Mouse (Mus musculus): ENCODE data around the gene Sugt1. TPM values are rescaled to one million over a fixed set of nuclear protein-coding genes. Genes with fewer than 3 reads are reported as not detected.
A peak's percentile ranks its signal among the peaks of the same experiment; 100 is the strongest.

Sugt1 gene
- polyA plus RNA-seq, 1 experiment: 149 TPM

DNA sequence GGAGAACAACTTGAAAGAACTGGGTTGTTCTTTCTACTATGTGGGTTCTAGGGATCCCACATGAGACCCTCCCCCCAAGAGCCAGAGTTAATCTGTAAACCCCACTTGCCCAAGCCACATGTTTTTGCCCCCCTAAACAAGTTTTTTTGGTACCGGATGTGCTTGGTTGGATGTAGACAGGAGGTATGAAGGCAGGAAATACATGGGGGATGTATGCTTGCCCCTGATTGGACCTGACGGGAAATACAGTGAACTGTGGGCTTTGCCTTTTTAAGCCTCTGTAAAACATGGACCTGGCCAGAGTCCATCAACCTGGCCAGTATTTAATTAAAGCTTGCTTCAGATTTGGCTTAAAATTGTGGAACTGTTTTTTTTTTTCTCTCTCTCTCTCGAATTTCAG, 62.2 kb downstream of the Sugt1 start:
- Histone ChIP-seq H3K4me1 (ENCODE audit: control insufficient read depth, insufficient read depth, low read length) (no peaks in the 10 kb centered on the region; the same call in 1 of the 2 replicates), H3K4me3 (replicated peaks; ENCODE audit: control insufficient read depth, low read depth, low read length) (no peak overlapping the region), H3K27ac (ENCODE audit: control insufficient read depth, insufficient read depth, low read depth, low read length, poor library complexity) (no peak overlapping the region)
- no peak for TF ChIP-seq CTCF (IDR thresholded peaks at IDR 0.05; ENCODE audit: control insufficient read depth, insufficient read depth, low read length)
- no peak for TF ChIP-seq POLR2A (IDR thresholded peaks at IDR 0.05; ENCODE audit: borderline replicate concordance, control insufficient read depth, low read depth, low read length)
- WGBS: 16% methylated on average over 3 of the region's 3 CpGs

DNA sequence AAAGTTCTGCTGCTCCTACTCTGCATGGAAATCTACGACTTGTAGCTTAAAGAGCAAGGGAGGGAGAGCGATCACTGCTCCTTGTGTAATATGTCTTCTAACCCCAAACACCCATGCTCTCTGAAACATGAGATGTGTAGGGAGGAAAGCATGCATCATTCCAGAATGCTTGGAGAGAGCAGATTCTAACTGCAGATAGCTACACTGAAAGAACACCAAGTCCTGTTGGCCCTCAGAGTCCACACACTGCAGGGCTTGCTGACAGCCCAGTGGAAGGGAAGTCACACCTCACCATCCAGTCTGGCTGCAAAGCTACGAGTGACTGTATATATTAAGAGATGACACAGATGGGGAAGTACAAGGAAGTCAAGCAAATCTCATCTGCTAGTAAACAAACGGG, 65.2 kb downstream of the Sugt1 start:
- no peaks in the 10 kb centered on the region for H3K4me1 ChIP-seq (ENCODE audit: control insufficient read depth, insufficient read depth, low read length)
- no peak overlapping the region for H3K27ac ChIP-seq (ENCODE audit: control insufficient read depth, insufficient read depth, low read depth, low read length, poor library complexity)
- no peak for TF ChIP-seq CTCF (IDR thresholded peaks at IDR 0.05; ENCODE audit: control insufficient read depth, insufficient read depth, low read length)
- TF ChIP-seq POLR2A (IDR thresholded peaks at IDR 0.05; ENCODE audit: borderline replicate concordance, control insufficient read depth, low read depth, low read length): no peak
- no peak overlapping the region for H3K4me3 ChIP-seq (replicated peaks; ENCODE audit: control insufficient read depth, low read depth, low read length)
- WGBS: 51% methylated on average over 4 of the region's 4 CpGs

DNA sequence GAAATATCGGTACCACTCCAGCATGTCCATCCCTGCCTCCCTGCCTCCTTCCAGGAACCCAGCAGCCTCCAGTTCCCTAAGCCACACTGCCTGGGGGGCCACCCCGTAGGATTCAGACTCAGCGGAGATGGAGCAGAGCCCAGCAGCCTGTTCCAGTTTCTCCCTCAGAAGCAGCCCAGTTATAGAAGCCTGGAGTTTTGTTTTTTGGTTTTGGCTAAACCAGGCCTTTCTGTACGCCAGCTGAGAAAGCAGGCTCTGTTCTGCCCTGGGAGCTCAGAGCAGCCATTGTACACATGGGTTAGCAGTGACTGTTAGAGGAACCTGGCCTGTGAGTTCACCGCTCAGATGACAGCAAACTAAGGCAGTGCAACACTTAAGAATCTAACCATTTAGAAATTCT, 70.8 kb downstream of the Sugt1 start:
- no peak for TF ChIP-seq CTCF (IDR thresholded peaks at IDR 0.05; ENCODE audit: control insufficient read depth, insufficient read depth, low read length)
- TF ChIP-seq POLR2A (IDR thresholded peaks at IDR 0.05; ENCODE audit: borderline replicate concordance, control insufficient read depth, low read depth, low read length): no peak
- H3K27ac ChIP-seq (ENCODE audit: control insufficient read depth, insufficient read depth, low read depth, low read length, poor library complexity): no peak overlapping the region
- whole genome bisulfite sequencing: 71% methylated on average over 5 of the region's 5 CpGs
- no peak overlapping the region for H3K4me3 ChIP-seq (replicated peaks; ENCODE audit: control insufficient read depth, low read depth, low read length)
- no peaks in the 10 kb centered on the region for H3K4me1 ChIP-seq (ENCODE audit: control insufficient read depth, insufficient read depth, low read length)

GRCm38 (mm10) chr14:79658748-79659508, 71.4 kb downstream of the Sugt1 start:
- H3K4me3 ChIP-seq (replicated peaks; ENCODE audit: control insufficient read depth, low read depth, low read length): no peak overlapping the region
- H3K27ac ChIP-seq (ENCODE audit: control insufficient read depth, insufficient read depth, low read depth, low read length, poor library complexity): no peak overlapping the region
- WGBS: 78% methylated on average over 6 of the region's 6 CpGs
- TF ChIP-seq POLR2A (IDR thresholded peaks at IDR 0.05; ENCODE audit: borderline replicate concordance, control insufficient read depth, low read depth, low read length): no peak
- TF ChIP-seq CTCF (IDR thresholded peaks at IDR 0.05; ENCODE audit: control insufficient read depth, insufficient read depth, low read length): no peak
- H3K4me1 ChIP-seq (ENCODE audit: control insufficient read depth, insufficient read depth, low read length): no peaks in the 10 kb centered on the region

GRCm38 (mm10) chr14:79660467-79660866, 73.0 kb downstream of the Sugt1 start:
- Histone ChIP-seq H3K27ac (ENCODE audit: control insufficient read depth, insufficient read depth, low read depth, low read length, poor library complexity) (no peak overlapping the region), H3K4me1 (ENCODE audit: control insufficient read depth, insufficient read depth, low read length) (no peaks in the 10 kb centered on the region), H3K4me3 (replicated peaks; ENCODE audit: control insufficient read depth, low read depth, low read length) (no peak overlapping the region)
- TF ChIP-seq POLR2A (IDR thresholded peaks at IDR 0.05; ENCODE audit: borderline replicate concordance, control insufficient read depth, low read depth, low read length) (no peak), CTCF (IDR thresholded peaks at IDR 0.05; ENCODE audit: control insufficient read depth, insufficient read depth, low read length) (no peak)
- 61% methylated on average over 5 of the region's 5 CpGs for WGBS

DNA sequence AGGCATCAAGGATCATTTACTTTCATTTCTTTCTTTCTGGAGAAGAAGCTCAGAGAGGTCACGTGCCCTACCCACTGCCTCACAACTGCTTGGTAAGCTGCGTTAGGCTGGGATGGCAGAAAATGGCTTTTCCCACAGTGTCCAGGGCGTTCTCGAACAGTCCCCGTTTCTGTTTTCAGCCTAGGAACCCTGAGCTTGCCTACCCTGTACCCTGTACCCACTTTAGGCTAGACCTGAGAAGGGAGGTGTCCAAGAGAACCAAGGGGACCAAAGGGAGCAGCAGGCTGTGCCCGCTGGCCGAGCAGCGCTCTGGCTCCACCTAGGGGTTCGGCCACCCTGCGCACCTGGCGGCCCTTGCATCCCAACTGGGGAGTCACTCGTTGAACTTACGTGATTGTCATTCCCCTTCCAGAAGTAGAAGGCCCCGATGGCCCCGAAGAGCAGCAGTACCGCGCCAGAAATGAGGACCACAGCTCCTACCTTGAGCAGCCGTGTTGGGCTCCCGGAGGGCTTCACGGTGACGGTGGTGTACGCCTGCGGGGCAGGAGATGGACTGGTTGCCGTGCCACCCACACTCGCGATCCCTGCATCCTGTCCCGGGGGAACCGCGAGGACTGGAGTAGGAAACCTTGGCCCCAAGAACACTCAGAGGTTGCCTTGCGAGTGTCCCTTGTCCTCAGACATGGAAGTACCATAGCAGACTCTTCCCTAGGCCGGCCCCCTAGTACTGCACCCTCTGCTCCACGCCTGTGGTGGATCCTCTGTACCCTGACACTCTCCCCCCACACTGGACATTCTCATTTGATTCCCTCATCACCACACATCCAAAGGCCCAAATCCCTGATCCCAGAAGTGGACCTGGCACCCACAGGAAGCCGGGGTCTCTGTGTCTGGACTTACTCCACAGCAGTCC, 73.8 kb downstream of the Sugt1 start:
- H3K4me3 ChIP-seq (replicated peaks; ENCODE audit: control insufficient read depth, low read depth, low read length): peak overlapping the region; percentile 3
- WGBS: 11% methylated on average over 33 of the region's 33 CpGs
- H3K4me1 ChIP-seq (ENCODE audit: control insufficient read depth, insufficient read depth, low read length): no peaks in the 10 kb centered on the region
- TF ChIP-seq POLR2A (IDR thresholded peaks at IDR 0.05; ENCODE audit: borderline replicate concordance, control insufficient read depth, low read depth, low read length) (peak; percentile 24; the same call in 1 of the 2 replicates), CTCF (IDR thresholded peaks at IDR 0.05; ENCODE audit: control insufficient read depth, insufficient read depth, low read length) (peak; percentile 81)
- no peak overlapping the region for H3K27ac ChIP-seq (ENCODE audit: control insufficient read depth, insufficient read depth, low read depth, low read length, poor library complexity)

DNA sequence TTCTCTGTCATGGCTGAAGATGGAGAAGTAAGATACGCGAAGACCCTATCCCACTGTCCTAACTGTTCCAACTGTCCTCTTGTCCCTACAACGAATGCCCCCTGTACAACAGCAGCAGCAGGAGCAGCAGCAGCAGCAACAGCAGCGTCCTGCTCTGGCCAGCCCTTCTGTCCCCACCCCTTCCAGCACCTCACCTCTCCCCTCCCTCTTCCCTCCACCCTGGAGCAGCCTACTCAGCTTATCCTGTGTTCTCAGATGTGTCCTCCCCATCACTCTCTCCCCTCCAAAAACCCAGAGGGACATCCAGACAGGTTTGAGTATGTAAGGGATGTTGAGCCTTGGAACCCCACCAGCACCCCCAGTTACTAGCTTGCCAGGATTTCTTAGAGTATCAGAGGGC, 74.5 kb downstream of the Sugt1 start, which contains the start of gene Cnmd:
Gene Cnmd, minus strand, starts transcription at position 170 of the 400 bp plus-strand sequence.
- Histone ChIP-seq H3K27ac (ENCODE audit: control insufficient read depth, insufficient read depth, low read depth, low read length, poor library complexity) (no peak within 1 kb of the TSS), H3K4me3 (replicated peaks; ENCODE audit: control insufficient read depth, low read depth, low read length) (peak within 1 kb of the TSS; percentile 3), H3K4me1 (ENCODE audit: control insufficient read depth, insufficient read depth, low read length) (no peaks in the 10 kb centered on the region)
- TF ChIP-seq POLR2A (IDR thresholded peaks at IDR 0.05; ENCODE audit: borderline replicate concordance, control insufficient read depth, low read depth, low read length) (no peak), CTCF (IDR thresholded peaks at IDR 0.05; ENCODE audit: control insufficient read depth, insufficient read depth, low read length) (no peak)
- 62% methylated on average over 4 of the region's 4 CpGs for whole genome bisulfite sequencing

DNA sequence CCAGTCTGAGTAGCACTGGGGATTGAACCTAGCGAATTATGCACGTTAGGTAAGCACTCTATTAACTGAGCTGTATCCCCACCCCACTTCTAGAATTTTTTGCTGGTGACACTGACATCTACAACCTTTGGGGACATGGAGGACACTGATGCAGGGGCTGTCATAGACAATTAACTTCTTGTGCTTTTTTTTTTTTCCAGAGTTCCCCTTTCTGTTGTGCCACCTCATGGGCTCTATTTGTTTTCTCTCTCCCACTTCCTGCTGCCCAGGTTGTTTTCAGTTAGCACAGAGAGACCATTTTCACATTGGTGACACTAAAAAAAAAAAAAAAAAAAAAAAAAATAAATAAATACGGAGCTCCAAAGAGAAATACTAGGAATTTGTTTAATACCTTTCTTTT, 83.5 kb downstream of the Sugt1 start:
- WGBS: 57% methylated on average over 3 of the region's 3 CpGs
- Histone ChIP-seq H3K27ac (ENCODE audit: control insufficient read depth, insufficient read depth, low read depth, low read length, poor library complexity) (no peak overlapping the region), H3K4me1 (ENCODE audit: control insufficient read depth, insufficient read depth, low read length) (no peaks in the 10 kb centered on the region), H3K4me3 (replicated peaks; ENCODE audit: control insufficient read depth, low read depth, low read length) (no peak overlapping the region)
- no peak for TF ChIP-seq CTCF (IDR thresholded peaks at IDR 0.05; ENCODE audit: control insufficient read depth, insufficient read depth, low read length)
- no peak for TF ChIP-seq POLR2A (IDR thresholded peaks at IDR 0.05; ENCODE audit: borderline replicate concordance, control insufficient read depth, low read depth, low read length)

All from bone marrow, adult 2 months (tissue).